Mouse (Mus musculus): ENCODE results near the gene Agpat3. TPM values are rescaled to one million over a fixed set of nuclear protein-coding genes. Genes with fewer than 3 reads are reported as not detected.

Agpat3 gene
- total RNA-seq, 1 experiment: 52.0 TPM

GRCm38 (mm10) chr10:78353196-78353595, 907 bp upstream of the Agpat3 start:
- Histone ChIP-seq H3K36me3 (ENCODE audit: control insufficient read depth, insufficient read depth, low read length, poor library complexity, severe bottlenecking) (no peaks in the 10 kb centered on the region; the same call in 1 of the 2 replicates), H3K4me1 (ENCODE audit: control insufficient read depth in 2 of 2, insufficient read depth in 2 of 2, low read length in 2 of 2, poor library complexity in 1 of 2) (peaks cover 0 to 14% of the 10 kb centered on the region in 2 experiments; a peak in 2 of 4 replicates), H3K9me3 (ENCODE audit: control insufficient read depth, insufficient read depth, low read depth, low read length) (no peaks in the 10 kb centered on the region), H3K27ac (ENCODE audit: insufficient read depth, low read depth, low read length, poor library complexity, severe bottlenecking) (no peak overlapping the region), H3K4me3 (ENCODE audit: insufficient read depth in 1 of 2, low read depth in 1 of 2, low read length in 2 of 2, poor library complexity in 1 of 2, severe bottlenecking in 1 of 2) (peak overlapping the region in 1 of 2 experiments; percentile 68; a peak in 1 of 4 replicates), H3K9ac (ENCODE audit: insufficient read depth, low read depth, low read length, poor library complexity, severe bottlenecking) (no peak overlapping the region)
- in situ Hi-C loops (cut with MboI; ENCODE audit: low sequenced_read_pairs in 2 of 2, unreplicated experiment in 2 of 2): no loop called here
- TF ChIP-seq CHD2 (IDR thresholded peaks at IDR 0.05; ENCODE audit: low read depth, low read length): no peak
- no peak for TF ChIP-seq ZC3H11A (IDR thresholded peaks at IDR 0.05; ENCODE audit: borderline replicate concordance, low read depth, low read length)
- no peak for TF ChIP-seq ZNF384 (IDR thresholded peaks at IDR 0.05; ENCODE audit: low read depth, low read length)
- no peak for TF ChIP-seq MAFK (IDR thresholded peaks at IDR 0.05; ENCODE audit: insufficient read depth, low read depth, low read length)
- TF ChIP-seq HCFC1 (IDR thresholded peaks at IDR 0.05; ENCODE audit: borderline replicate concordance, insufficient read depth, low read length): no peak
- no peak for DNase-seq (ENCODE audit: low read depth, low spot score)

GRCm38 (mm10) chr10:78352666-78353030, 359 bp upstream of the Agpat3 start:
- no peak for DNase-seq (ENCODE audit: low read depth, low spot score)
- peak overlapping the region; percentile 68 to 76 for H3K4me3 ChIP-seq (ENCODE audit: insufficient read depth in 1 of 2, low read depth in 1 of 2, low read length in 2 of 2, poor library complexity in 1 of 2, severe bottlenecking in 1 of 2)
- H3K9me3 ChIP-seq (ENCODE audit: control insufficient read depth, insufficient read depth, low read depth, low read length): no peaks in the 10 kb centered on the region
- peaks cover 0 to 14% of the 10 kb centered on the region in 2 experiments; a peak in 2 of 4 replicates for H3K4me1 ChIP-seq (ENCODE audit: control insufficient read depth in 2 of 2, insufficient read depth in 2 of 2, low read length in 2 of 2, poor library complexity in 1 of 2)
- H3K9ac ChIP-seq (ENCODE audit: insufficient read depth, low read depth, low read length, poor library complexity, severe bottlenecking): peak overlapping the region; percentile 79
- in situ Hi-C loops (cut with MboI; ENCODE audit: low sequenced_read_pairs in 2 of 2, unreplicated experiment in 2 of 2): no loop called here
- no peak overlapping the region for H3K27ac ChIP-seq (ENCODE audit: insufficient read depth, low read depth, low read length, poor library complexity, severe bottlenecking)
- no peak for TF ChIP-seq MAFK (IDR thresholded peaks at IDR 0.05; ENCODE audit: insufficient read depth, low read depth, low read length)
- no peaks in the 10 kb centered on the region; the same call in 1 of the 2 replicates for H3K36me3 ChIP-seq (ENCODE audit: control insufficient read depth, insufficient read depth, low read length, poor library complexity, severe bottlenecking)

- peak overlapping the region; percentile 79 for H3K9ac ChIP-seq (ENCODE audit: insufficient read depth, low read depth, low read length, poor library complexity, severe bottlenecking)
- H3K27ac ChIP-seq (ENCODE audit: insufficient read depth, low read depth, low read length, poor library complexity, severe bottlenecking): no peak overlapping the region
- no peak for DNase-seq (ENCODE audit: low read depth, low spot score)
- TF ChIP-seq MAFK (IDR thresholded peaks at IDR 0.05; ENCODE audit: insufficient read depth, low read depth, low read length) (no peak), ZNF384 (IDR thresholded peaks at IDR 0.05; ENCODE audit: low read depth, low read length) (0 out of 2 replicates have a peak, but pooled peaks have one; percentile 37)
- in situ Hi-C loops (cut with MboI; ENCODE audit: low sequenced_read_pairs in 2 of 2, unreplicated experiment in 2 of 2): no loop called here
- no peaks in the 10 kb centered on the region; the same call in 1 of the 2 replicates for H3K36me3 ChIP-seq (ENCODE audit: control insufficient read depth, insufficient read depth, low read length, poor library complexity, severe bottlenecking)
- H3K9me3 ChIP-seq (ENCODE audit: control insufficient read depth, insufficient read depth, low read depth, low read length): no peaks in the 10 kb centered on the region
- H3K4me1 ChIP-seq (ENCODE audit: control insufficient read depth in 2 of 2, insufficient read depth in 2 of 2, low read length in 2 of 2, poor library complexity in 1 of 2): peaks cover 0 to 14% of the 10 kb centered on the region in 2 experiments; a peak in 2 of 4 replicates
- H3K4me3 ChIP-seq (ENCODE audit: insufficient read depth in 1 of 2, low read depth in 1 of 2, low read length in 2 of 2, poor library complexity in 1 of 2, severe bottlenecking in 1 of 2): peak overlapping the region; percentile 76 to 81
Observed at GRCm38 (mm10) chr10:78351564-78351886, 764 bp downstream of the Agpat3 start.

- Histone ChIP-seq H3K27ac (ENCODE audit: insufficient read depth, low read depth, low read length, poor library complexity, severe bottlenecking) (no peak overlapping the region), H3K9me3 (ENCODE audit: control insufficient read depth, insufficient read depth, low read depth, low read length) (no peaks in the 10 kb centered on the region), H3K36me3 (ENCODE audit: control insufficient read depth, insufficient read depth, low read length, poor library complexity, severe bottlenecking) (no peaks in the 10 kb centered on the region; the same call in 1 of the 2 replicates), H3K9ac (ENCODE audit: insufficient read depth, low read depth, low read length, poor library complexity, severe bottlenecking) (peak overlapping the region; percentile 79), H3K4me3 (ENCODE audit: insufficient read depth in 1 of 2, low read depth in 1 of 2, low read length in 2 of 2, poor library complexity in 1 of 2, severe bottlenecking in 1 of 2) (peak overlapping the region; percentile 76 to 81), H3K4me1 (ENCODE audit: control insufficient read depth in 2 of 2, insufficient read depth in 2 of 2, low read length in 2 of 2, poor library complexity in 1 of 2) (peaks cover 0 to 14% of the 10 kb centered on the region in 2 experiments; a peak in 2 of 4 replicates)
- in situ Hi-C loops (cut with MboI; ENCODE audit: low sequenced_read_pairs in 2 of 2, unreplicated experiment in 2 of 2): no loop called here
- TF ChIP-seq HCFC1 (IDR thresholded peaks at IDR 0.05; ENCODE audit: borderline replicate concordance, insufficient read depth, low read length): no peak
- no peak for TF ChIP-seq CHD2 (IDR thresholded peaks at IDR 0.05; ENCODE audit: low read depth, low read length)
- no peak for TF ChIP-seq ZC3H11A (IDR thresholded peaks at IDR 0.05; ENCODE audit: borderline replicate concordance, low read depth, low read length)
- no peak for TF ChIP-seq MAFK (IDR thresholded peaks at IDR 0.05; ENCODE audit: insufficient read depth, low read depth, low read length)
- no peak for TF ChIP-seq ZNF384 (IDR thresholded peaks at IDR 0.05; ENCODE audit: low read depth, low read length)
- DNase-seq (ENCODE audit: low read depth, low spot score): no peak
Observed at GRCm38 (mm10) chr10:78350796-78351556, 1.3 kb downstream of the Agpat3 start.
